Mouse (Mus musculus) right cerebral cortex, adult 2 months (tissue): ENCODE data around the gene Scd2.
"Not testable (repeated sequence)": the region's sequence is repeated elsewhere in the genome, so short reads cannot be mapped to it uniquely, and the experiment has no call there.

Source experiments
- DNase-seq, 2 experiments: peaks; one replicate each; pipeline ENCODE4 v3.0.0; 2021 to 2022; ENCODE audit warnings: low spot score in 2 of 2

Gene Scd2

GRCm38 (mm10) chr19:44312007-44312360, 18.5 kb downstream of the Scd2 start:
- peak in 1 of 2 experiments; percentile 21 for DNase-seq

GRCm38 (mm10) chr19:44313066-44313465, 19.6 kb downstream of the Scd2 start:
- no peak for DNase-seq

- DNase-seq: peak; percentile 81 to 85
Observed at GRCm38 (mm10) chr19:44314327-44314759, 20.9 kb downstream of the Scd2 start.

GRCm38 (mm10) chr19:44314871-44315414, 21.5 kb downstream of the Scd2 start:
- DNase-seq: peak; percentile 70 to 75

GRCm38 (mm10) chr19:44316752-44317315, 23.4 kb downstream of the Scd2 start:
- DNase-seq: no peak

GRCm38 (mm10) chr19:44317391-44317790, 23.9 kb downstream of the Scd2 start:
- no peak for DNase-seq

GRCm38 (mm10) chr19:44318545-44318944, 25.1 kb downstream of the Scd2 start:
- no peak for DNase-seq

- DNase-seq: no peak
Observed at GRCm38 (mm10) chr19:44320316-44320715, 26.8 kb downstream of the Scd2 start.

GRCm38 (mm10) chr19:44321201-44321600, 27.7 kb downstream of the Scd2 start:
- no peak for DNase-seq

GRCm38 (mm10) chr19:44321631-44322030, 28.2 kb downstream of the Scd2 start:
- no peak for DNase-seq

GRCm38 (mm10) chr19:44329566-44329965, 36.1 kb downstream of the Scd2 start:
- DNase-seq: no peak

- not testable (repeated sequence) for DNase-seq
Observed at GRCm38 (mm10) chr19:44331128-44331527, 37.7 kb downstream of the Scd2 start.

- peak in 1 of 2 experiments; percentile 26 for DNase-seq
Observed at GRCm38 (mm10) chr19:44331911-44332310, 38.4 kb downstream of the Scd2 start.

- peak; percentile 79 to 83 for DNase-seq
Observed at GRCm38 (mm10) chr19:44332326-44332725, 38.9 kb downstream of the Scd2 start.

- DNase-seq: peak; percentile 60 to 63
Observed at GRCm38 (mm10) chr19:44332833-44333623, 39.6 kb downstream of the Scd2 start, which contains the start of gene Scd4. Gene Scd4 (plus strand): TSS chr19:44333092.

- DNase-seq: no peak
Observed at GRCm38 (mm10) chr19:44333991-44334390, 40.5 kb downstream of the Scd2 start.

GRCm38 (mm10) chr19:44335876-44336662, 42.6 kb downstream of the Scd2 start:
- peak; percentile 53 to 63 for DNase-seq

- no peak for DNase-seq
Observed at GRCm38 (mm10) chr19:44349689-44350088, 56.2 kb downstream of the Scd2 start.

GRCm38 (mm10) chr19:44351756-44352155, 58.3 kb downstream of the Scd2 start:
- no peak for DNase-seq
